ENCODE assay signal across 30 mouse cellular contexts in the genomic region with DNA sequence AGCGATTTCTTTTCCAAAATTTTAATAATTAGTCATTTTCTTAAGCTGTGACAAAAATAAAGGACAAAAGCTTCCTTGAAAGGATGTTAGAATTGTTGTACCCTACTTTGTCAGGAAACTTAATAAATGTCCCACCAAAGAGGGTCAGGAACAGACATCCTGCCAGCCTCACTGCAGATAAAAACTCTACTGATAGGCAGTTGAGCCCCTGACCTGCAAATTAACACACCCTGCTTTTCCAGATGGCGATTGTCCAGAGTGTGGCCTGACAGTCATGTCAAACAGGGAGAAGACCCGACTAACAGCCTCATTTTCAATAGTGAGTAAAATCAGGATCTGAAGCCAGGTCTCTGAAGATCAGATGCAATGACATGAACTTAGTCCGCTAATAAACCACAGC.
DNase-seq lines count a peak whose midpoint lies in the region; ATAC-seq and TF ChIP-seq lines count a peak whose summit lies in the region.
"Had no signal": no experiment of that assay in that cellular context is flagged by ENCODE, and none has a peak within 500 bp of the region (broad histone marks: within the 10 kb centered on the region; RNA-seq: fewer than 3 reads in every experiment).

No protein-coding gene starts in this region.

- no peaks in the 10 kb centered on the region for H3K79me2 ChIP-seq in heart, adult 2 months (replicated peaks; ENCODE audit: control insufficient read depth, insufficient read depth, low read length)

- H3K36me3 ChIP-seq in heart, adult 2 months (ENCODE audit: control insufficient read depth, insufficient read depth, low read length): peaks cover 4% of the 10 kb centered on the region; the same call in 1 of the 2 replicates
- no peaks in the 10 kb centered on the region for H3K36me3 ChIP-seq in heart, embryonic 15.5 days
- H3K36me3 ChIP-seq in kidney, postnatal 0 days (ENCODE audit: insufficient read depth, low read length): no peaks in the 10 kb centered on the region
- H3K36me3 ChIP-seq: embryonic facial prominence, embryonic 12.5 days; hindbrain, embryonic 12.5 days; intestine, embryonic 15.5 days; liver, embryonic 15.5 days; midbrain, embryonic 12.5 days; neural tube, embryonic 12.5 days had no signal

- H3K27ac ChIP-seq in heart, adult 2 months: 0 out of 2 replicates have a peak overlapping the region, but pooled peaks have one; percentile 1
- peak overlapping the region; percentile 56 for H3K27ac ChIP-seq in heart, embryonic 15.5 days
- H3K27ac ChIP-seq in kidney, postnatal 0 days: no peak overlapping the region
- H3K27ac ChIP-seq: embryonic facial prominence, embryonic 12.5 days; hindbrain, embryonic 12.5 days; hindbrain, postnatal 0 days; intestine, embryonic 15.5 days; liver, embryonic 15.5 days; midbrain, embryonic 12.5 days; neural tube, embryonic 12.5 days had no signal

- peaks cover 12% of the 10 kb centered on the region for H3K4me1 ChIP-seq in heart, adult 2 months (ENCODE audit: control insufficient read depth, insufficient read depth, low read length)
- H3K4me1 ChIP-seq in heart, embryonic 15.5 days (replicated peaks): peaks cover 22% of the 10 kb centered on the region
- H3K4me1 ChIP-seq in kidney, postnatal 0 days (replicated peaks; ENCODE audit: insufficient read depth, low read length): no peaks in the 10 kb centered on the region
- H3K4me1 ChIP-seq: hindbrain, embryonic 12.5 days; intestine, embryonic 15.5 days; liver, embryonic 15.5 days; midbrain, embryonic 12.5 days; neural tube, embryonic 12.5 days had no signal

- no peaks in the 10 kb centered on the region for H3K9me3 ChIP-seq in heart, embryonic 15.5 days (replicated peaks)
- no peaks in the 10 kb centered on the region for H3K9me3 ChIP-seq in kidney, postnatal 0 days (replicated peaks; ENCODE audit: low read length)
- H3K9me3 ChIP-seq: embryonic facial prominence, embryonic 12.5 days; hindbrain, embryonic 12.5 days; intestine, embryonic 15.5 days; liver, embryonic 15.5 days; megakaryocyte, embryonic 14.5 days; midbrain, embryonic 12.5 days; neural tube, embryonic 12.5 days had no signal

- H3K27me3 ChIP-seq in heart, adult 2 months (ENCODE audit: control insufficient read depth, insufficient read depth, low read length): no peaks in the 10 kb centered on the region
- no peaks in the 10 kb centered on the region for H3K27me3 ChIP-seq in heart, embryonic 15.5 days
- H3K27me3 ChIP-seq in kidney, postnatal 0 days (ENCODE audit: insufficient read depth, low read length): no peaks in the 10 kb centered on the region
- H3K27me3 ChIP-seq: embryonic facial prominence, embryonic 12.5 days; hindbrain, embryonic 12.5 days; intestine, embryonic 15.5 days; liver, embryonic 15.5 days; neural tube, embryonic 12.5 days had no signal

- no peak for TF ChIP-seq POLR2A in heart, adult 2 months (IDR thresholded peaks at IDR 0.05; ENCODE audit: insufficient read depth, low read depth, low read length)

- TF ChIP-seq EP300 in heart, adult 2 months (IDR thresholded peaks at IDR 0.05; ENCODE audit: insufficient read depth, low read depth, low read length): no peak

- 0 out of 2 replicates have a peak overlapping the region, but pooled peaks have one; percentile 18 for H3K4me2 ChIP-seq in heart, embryonic 15.5 days
- no peak overlapping the region for H3K4me2 ChIP-seq in kidney, postnatal 0 days (ENCODE audit: low read length)
- H3K4me2 ChIP-seq: embryonic facial prominence, embryonic 12.5 days; hindbrain, embryonic 12.5 days; intestine, embryonic 15.5 days; liver, embryonic 15.5 days; midbrain, embryonic 12.5 days; neural tube, embryonic 12.5 days had no signal

- no peak overlapping the region for H3K4me3 ChIP-seq in heart, adult 2 months
- no peak overlapping the region for H3K4me3 ChIP-seq in heart, embryonic 15.5 days
- H3K4me3 ChIP-seq in kidney, postnatal 0 days (replicated peaks; ENCODE audit: low read depth, low read length): no peak overlapping the region
- H3K4me3 ChIP-seq: embryonic facial prominence, embryonic 12.5 days; hindbrain, embryonic 12.5 days; intestine, embryonic 15.5 days; liver, embryonic 15.5 days; megakaryocyte, embryonic 14.5 days; midbrain, embryonic 12.5 days; myocyte; neural tube, embryonic 12.5 days had no signal

- no peak for TF ChIP-seq CTCF in heart, adult 2 months (IDR thresholded peaks at IDR 0.05)
- TF ChIP-seq CTCF in kidney, postnatal 0 days (IDR thresholded peaks at IDR 0.05; ENCODE audit: low read depth): no peak

- ATAC-seq in heart, embryonic 15.5 days (replicated peaks; ENCODE audit: insufficient number of reproducible peaks, insufficient read depth, low FRiP score, low read depth): no peak
- no peak for ATAC-seq in kidney, postnatal 0 days (replicated peaks; ENCODE audit: low FRiP score, low read depth)
- ATAC-seq: forebrain, embryonic 14.5 days; hindbrain, postnatal 0 days; intestine, embryonic 15.5 days; Patski had no signal

- no peak overlapping the region for H3K9ac ChIP-seq in heart, adult 2 months (ENCODE audit: low read depth, low read length)
- H3K9ac ChIP-seq in heart, embryonic 15.5 days: no peak overlapping the region; the same call in 1 of the 2 replicates
- no peak overlapping the region for H3K9ac ChIP-seq in kidney, postnatal 0 days (ENCODE audit: low read depth, low read length)
- H3K9ac ChIP-seq: embryonic facial prominence, embryonic 12.5 days; hindbrain, embryonic 12.5 days; intestine, embryonic 15.5 days; liver, embryonic 15.5 days; midbrain, embryonic 12.5 days; neural tube, embryonic 12.5 days had no signal

- WGBS in heart, adult 2 months: 13% methylated on average over 4 of the region's 4 CpGs
- 23% methylated on average over 4 of the region's 4 CpGs for whole genome bisulfite sequencing in heart, embryonic 15.5 days
- WGBS in kidney, postnatal 0 days: 57% methylated on average over 4 of the region's 4 CpGs

- no peak for DNase-seq in heart, adult 2 months
- no peak for DNase-seq in heart, postnatal 10 days
- no peak for DNase-seq in heart, postnatal 25 days (ENCODE audit: low spot score)
- DNase-seq in kidney, postnatal 0 days (ENCODE audit: low spot score): peak; percentile 27
- no peak for DNase-seq in kidney, adult 11 months
- DNase-seq in kidney, postnatal 25 days: peak; percentile 29 to 45
- DNase-seq in thymus, postnatal 10 days (ENCODE audit: low spot score in 2 of 2): no peak
- DNase-seq: adrenal gland, postnatal 10 days; cerebellum, adult 8-10 months; cerebellum, postnatal 25 days; gastrocnemius, postnatal 25 days; heart, adult 18-20 months; layer of hippocampus, adult 9-11 months; liver; lung, postnatal 4 days; right cerebral cortex, adult 18-20 months; spleen, adult 18-20 months; thymus, postnatal 25 days had no signal

- intact Hi-C loops in heart, adult 2 months (cut with DNase I): no loop called here
- intact Hi-C loops in heart, postnatal 10 days (cut with DNase I): no loop called here
- intact Hi-C loops in heart, postnatal 25 days (cut with DNase I): no loop called here

Comparison
In these comparisons a context has a peak if more than half of its experiments do, and no peak if none do; other contexts are left out.
1. DNase-seq: peak in kidney, postnatal 0 days (single experiment) and kidney, postnatal 25 days (2 of 2); none in heart, adult 2 months (0 of 2), heart, postnatal 10 days (0 of 2), heart, postnatal 25 days (single experiment), kidney, adult 11 months (single experiment) and thymus, postnatal 10 days (0 of 2).